Mouse (Mus musculus) skeletal muscle tissue, adult 2 months (tissue): ENCODE data around the gene Tmprss11f.
"Not testable (repeated sequence)": the region's sequence is repeated elsewhere in the genome, so short reads cannot be mapped to it uniquely, and the experiment has no call there.

Experiments
- DNase-seq: peaks from one replicate; pipeline ENCODE4 v3.0.0-alpha.2; 2012; ENCODE audit warnings: low read depth, low spot score

Tmprss11f gene

GRCm38 (mm10) chr5:86632324-86632723, at the start of gene Tmprss11f:
Gene Tmprss11f (minus strand): TSS chr5:86632424.
- DNase-seq: no peak

GRCm38 (mm10) chr5:86676262-86676661, 44.0 kb upstream of the Tmprss11f start, which contains the start of gene Tmprss11b:
Gene Tmprss11b (minus strand): TSS chr5:86676362.
- no peak for DNase-seq

GRCm38 (mm10) chr5:86649185-86649584, 17.0 kb upstream of the Tmprss11f start:
- DNase-seq: not testable (repeated sequence)

- no peak for DNase-seq
Observed at GRCm38 (mm10) chr5:86640795-86641194, 8.6 kb upstream of the Tmprss11f start.

GRCm38 (mm10) chr5:86630700-86631099, 1.5 kb downstream of the Tmprss11f start:
- no peak for DNase-seq

- DNase-seq: no peak
Observed at GRCm38 (mm10) chr5:86621778-86622177, 10.4 kb downstream of the Tmprss11f start.

GRCm38 (mm10) chr5:86585896-86586295, 46.3 kb downstream of the Tmprss11f start:
- no peak for DNase-seq

GRCm38 (mm10) chr5:86582618-86583017, 49.6 kb downstream of the Tmprss11f start:
- no peak for DNase-seq

GRCm38 (mm10) chr5:86581998-86582397, 50.2 kb downstream of the Tmprss11f start:
- no peak for DNase-seq

- not testable (repeated sequence) for DNase-seq
Observed at GRCm38 (mm10) chr5:86578761-86579160, 53.5 kb downstream of the Tmprss11f start.

GRCm38 (mm10) chr5:86546693-86547092, 85.5 kb downstream of the Tmprss11f start:
- DNase-seq: no peak

- no peak for DNase-seq
Observed at GRCm38 (mm10) chr5:86540601-86541000, 91.6 kb downstream of the Tmprss11f start.

- DNase-seq: no peak
Observed at GRCm38 (mm10) chr5:86528725-86529124, 103.5 kb downstream of the Tmprss11f start.

GRCm38 (mm10) chr5:86518500-86518899, 113.7 kb downstream of the Tmprss11f start, which contains the start of gene Tmprss11g:
Gene Tmprss11g (minus strand): TSS chr5:86518600.
- no peak for DNase-seq

- DNase-seq: no peak
Observed at GRCm38 (mm10) chr5:86511538-86511937, 120.7 kb downstream of the Tmprss11f start.

GRCm38 (mm10) chr5:86493453-86493852, 138.8 kb downstream of the Tmprss11f start:
- no peak for DNase-seq

- DNase-seq: no peak
Observed at GRCm38 (mm10) chr5:86482562-86482961, 149.7 kb downstream of the Tmprss11f start.

GRCm38 (mm10) chr5:86482031-86482430, 150.2 kb downstream of the Tmprss11f start:
- DNase-seq: no peak

- DNase-seq: no peak
Observed at GRCm38 (mm10) chr5:86473859-86474258, 158.4 kb downstream of the Tmprss11f start.
